Mouse (Mus musculus): ENCODE results near the gene Tcf7. TPM values are rescaled to one million over a fixed set of nuclear protein-coding genes. Genes with fewer than 3 reads are reported as not detected.

The Tcf7 gene
- total RNA-seq, 2 experiments from 2014 or later: 0.55 to 6.6 TPM

GRCm38 (mm10) chr11:52283596-52284571 lies 1.1 kb upstream of the Tcf7 start:
- DNase-seq: peak; percentile 64 to 73

- no peak for DNase-seq
Observed at GRCm38 (mm10) chr11:52282420-52282773, 417 bp downstream of the Tcf7 start.

GRCm38 (mm10) chr11:52281568-52282328 lies 1.1 kb downstream of the Tcf7 start:
- no peak for DNase-seq

- DNase-seq: no peak
Observed at GRCm38 (mm10) chr11:52280566-52281455, 2.0 kb downstream of the Tcf7 start.

GRCm38 (mm10) chr11:52279611-52280145 lies 3.1 kb downstream of the Tcf7 start:
- DNase-seq: no peak

- no peak for DNase-seq
Observed at GRCm38 (mm10) chr11:52278991-52279390, 3.8 kb downstream of the Tcf7 start.

- DNase-seq: no peak
Observed at GRCm38 (mm10) chr11:52278164-52278563, 4.7 kb downstream of the Tcf7 start.

GRCm38 (mm10) chr11:52277433-52278150 lies 5.2 kb downstream of the Tcf7 start:
- DNase-seq: no peak

- no peak for DNase-seq
Observed at GRCm38 (mm10) chr11:52276961-52277391, 5.8 kb downstream of the Tcf7 start.

- DNase-seq: no peak
Observed at GRCm38 (mm10) chr11:52275774-52276555, 6.8 kb downstream of the Tcf7 start.

GRCm38 (mm10) chr11:52275366-52275765 lies 7.4 kb downstream of the Tcf7 start:
- DNase-seq: no peak

- no peak for DNase-seq
Observed at GRCm38 (mm10) chr11:52274456-52275112, 8.2 kb downstream of the Tcf7 start.

GRCm38 (mm10) chr11:52273942-52274330 lies 8.9 kb downstream of the Tcf7 start:
- no peak for DNase-seq

- peak; percentile 28 to 52 for DNase-seq
Observed at GRCm38 (mm10) chr11:52273183-52273941, 9.5 kb downstream of the Tcf7 start.

GRCm38 (mm10) chr11:52272619-52273018 lies 10.2 kb downstream of the Tcf7 start:
- DNase-seq: no peak

GRCm38 (mm10) chr11:52271765-52272495 lies 10.9 kb downstream of the Tcf7 start:
- no peak for DNase-seq

GRCm38 (mm10) chr11:52269841-52270240 lies 13.0 kb downstream of the Tcf7 start:
- DNase-seq: peak in 1 of 2 experiments; percentile 36
